Mouse (Mus musculus): ENCODE data around the gene Aco2. TPM values are rescaled to one million over a fixed set of nuclear protein-coding genes. Genes with fewer than 3 reads are reported as not detected.

The Aco2 gene
- total RNA-seq, 2 experiments from 2014 or later = 1,158 to 1,247 TPM

- no peak for DNase-seq
Measured at GRCm38 (mm10) chr15:81950716-81951115, 78.6 kb downstream of the Aco2 start.

GRCm38 (mm10) chr15:81951159-81951558 is 79.0 kb downstream of the Aco2 start:
- DNase-seq = no peak

DNA sequence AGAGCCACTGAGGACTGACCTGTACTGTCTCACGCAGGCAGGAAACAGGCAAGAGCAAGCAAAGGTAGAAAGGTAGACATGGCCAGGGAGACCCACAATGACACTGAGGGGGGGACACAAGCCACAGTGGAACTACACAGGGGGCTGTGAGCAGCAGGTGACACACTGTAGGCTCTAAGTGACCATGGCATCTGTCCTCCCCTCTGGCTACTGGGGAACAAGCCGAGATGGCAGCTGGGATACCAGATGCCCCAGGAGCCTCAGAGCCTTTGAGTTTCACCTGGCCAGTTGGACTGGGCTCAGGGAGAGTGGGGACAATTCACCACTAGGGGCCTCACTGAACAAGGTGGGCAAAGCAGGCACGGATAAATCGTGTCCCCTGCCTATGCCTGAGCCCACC is 80.2 kb downstream of the Aco2 start:
- no peak for DNase-seq

GRCm38 (mm10) chr15:81954151-81954583 is 82.1 kb downstream of the Aco2 start:
- DNase-seq = no peak

GRCm38 (mm10) chr15:81954716-81955115 is 82.6 kb downstream of the Aco2 start:
- DNase-seq = no peak

GRCm38 (mm10) chr15:81955414-81955813 is 83.3 kb downstream of the Aco2 start:
- DNase-seq = no peak

DNA sequence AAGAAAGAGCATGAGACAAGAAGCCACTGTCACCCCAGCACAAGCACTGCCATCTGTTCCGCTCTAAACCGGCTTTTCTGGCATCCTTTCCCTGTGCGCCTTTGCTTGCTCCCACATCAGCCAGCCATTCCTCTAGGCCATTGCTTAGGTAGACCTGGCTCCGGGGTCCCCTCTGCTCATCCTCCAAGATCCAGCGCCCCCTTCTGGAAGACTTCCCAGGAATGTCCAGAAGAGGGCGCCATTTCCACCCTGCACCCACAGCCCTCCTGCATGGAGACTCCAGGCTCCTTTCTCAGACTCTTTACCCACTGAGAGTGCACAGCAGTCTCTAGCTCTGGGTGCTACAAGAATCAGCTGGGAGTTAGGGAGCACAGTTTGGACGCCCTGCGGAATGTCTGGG is 84.3 kb downstream of the Aco2 start:
- no peak for DNase-seq

DNA sequence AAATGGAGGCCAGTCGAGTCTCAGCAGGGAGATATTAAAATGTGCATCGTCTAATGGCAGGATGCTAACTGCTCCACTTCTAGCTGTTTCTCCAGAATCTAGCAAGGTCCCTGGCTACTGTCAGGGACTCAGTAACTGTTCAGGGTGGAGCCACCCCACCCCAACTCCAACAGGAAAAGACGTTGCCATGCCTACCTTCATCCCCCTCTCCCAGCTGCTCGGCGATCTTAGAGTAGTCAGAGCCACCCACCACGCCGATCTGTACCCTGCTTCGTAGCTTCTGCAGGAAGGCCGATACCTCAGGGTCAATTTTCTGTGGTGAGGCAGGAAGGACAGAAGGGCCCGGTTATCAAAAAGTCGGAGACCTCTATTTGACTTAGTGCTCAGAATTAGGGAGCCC is 85.5 kb downstream of the Aco2 start:
- no peak for DNase-seq

GRCm38 (mm10) chr15:81958906-81959305 is 86.8 kb downstream of the Aco2 start:
- DNase-seq = no peak

DNA sequence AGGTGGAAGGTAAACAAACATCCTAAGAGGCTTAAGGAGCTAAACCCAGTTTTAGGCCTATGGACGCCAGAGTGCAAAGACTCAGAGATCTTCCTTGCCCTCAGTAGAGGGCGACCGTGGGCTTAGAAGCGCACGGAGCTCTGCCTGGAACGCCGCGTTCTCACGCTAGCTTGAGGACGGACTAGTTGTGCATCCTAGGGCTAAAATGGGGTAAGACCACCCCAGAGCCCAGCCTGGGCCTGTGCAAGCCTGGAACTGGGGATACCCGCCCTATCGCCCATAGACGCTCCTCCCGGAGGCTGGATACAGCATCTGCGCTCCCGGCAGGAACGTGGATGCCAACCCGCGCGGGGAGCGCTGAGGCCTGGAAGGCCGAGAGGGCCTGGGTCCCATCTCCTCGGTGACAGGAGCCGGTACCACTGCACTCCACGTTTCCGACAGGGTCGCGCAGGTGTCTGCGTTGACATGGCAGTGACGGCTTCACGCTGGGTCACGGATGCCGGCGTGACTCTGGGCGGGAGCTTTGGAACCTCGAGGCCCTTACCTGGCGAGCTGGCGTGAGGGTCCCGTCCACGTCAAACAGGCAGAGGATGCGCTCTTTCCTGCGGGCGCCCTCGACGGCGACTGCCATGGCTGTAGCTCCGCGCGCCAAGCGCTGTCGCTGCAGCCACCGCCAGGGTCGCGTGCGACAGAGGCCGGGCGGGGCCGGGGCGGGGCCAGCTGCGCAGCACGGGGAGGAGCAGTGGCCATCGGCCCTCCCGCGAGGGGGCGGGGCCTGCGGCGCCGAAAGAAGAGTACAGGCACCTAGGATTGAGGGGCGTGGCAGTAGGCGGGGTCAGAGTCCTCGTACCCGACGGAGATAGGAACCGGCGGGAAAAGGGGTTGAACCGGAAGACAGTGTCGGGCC is 88.3 kb downstream of the Aco2 start, which contains the start of gene Pmm1:
Gene Pmm1, minus strand, starts transcription at position 760 of the 907 bp plus-strand sequence.
- peak; percentile 98 for DNase-seq

GRCm38 (mm10) chr15:81961078-81961451 is 89.0 kb downstream of the Aco2 start:
- no peak for DNase-seq

- DNase-seq = no peak
Measured at GRCm38 (mm10) chr15:81964262-81964661, 92.2 kb downstream of the Aco2 start.

Other genes starting within 250 kb of the Aco2 start
- gene L3mbtl2, start 208.4 kb upstream of the Aco2 start, total RNA-seq (2021) = 1 to 10 TPM; 5.7 to 7.0 TPM
- gene Chadl, start 175.0 kb upstream of the Aco2 start, total RNA-seq (2021) = 1 to 10 TPM in 1 of 2 experiments, under 1 TPM in 1; 0.70 to 1.2 TPM
- 10 to 100 TPM; 29.1 to 29.5 TPM for gene Zc3h7b, start 127.3 kb upstream of the Aco2 start, total RNA-seq (2021)
- gene Rangap1, start 126.8 kb upstream of the Aco2 start, total RNA-seq (2021) = 10 to 100 TPM; 18.7 to 23.1 TPM
- 100 to 1,000 TPM; 113 to 168 TPM for gene Tef, start 69.9 kb upstream of the Aco2 start, total RNA-seq (2021)
- 10 to 100 TPM; 47.4 to 85.8 TPM for gene Tob2, start 13.5 kb upstream of the Aco2 start, total RNA-seq (2021)
- 10 to 100 TPM; 35.3 to 40.3 TPM for gene Phf5a, start 398 bp upstream of the Aco2 start, total RNA-seq (2021)
- gene Polr3h, start 53.9 kb downstream of the Aco2 start, total RNA-seq (2021) = 1 to 10 TPM; 5.9 to 6.3 TPM
- gene Csdc2, start 64.5 kb downstream of the Aco2 start, total RNA-seq (2021) = 1 to 10 TPM; 1.8 to 2.6 TPM
- 10 to 100 TPM; 11.9 to 21.6 TPM for gene Pmm1, start 88.6 kb downstream of the Aco2 start, total RNA-seq (2021)
- gene 1700029P11Rik, start 108.2 kb downstream of the Aco2 start, total RNA-seq (2021) = not detected
- 10 to 100 TPM; 20.8 to 24.9 TPM for gene Xrcc6, start 115.5 kb downstream of the Aco2 start, total RNA-seq (2021)
- 10 to 100 TPM; 19.0 to 25.7 TPM for gene Desi1, start 161.6 kb downstream of the Aco2 start, total RNA-seq (2021)
- gene Snu13, start 175.3 kb downstream of the Aco2 start, total RNA-seq (2021) = 10 to 100 TPM; 44.6 to 48.5 TPM
- gene 4930407I10Rik, start 186.8 kb downstream of the Aco2 start, total RNA-seq (2021) = not detected
- under 1 TPM; 0.08 to 0.24 TPM for gene Mei1, start 197.7 kb downstream of the Aco2 start, total RNA-seq (2021)